Mouse (Mus musculus): ENCODE results near the gene C2cd2l. TPM values are rescaled to one million over a fixed set of nuclear protein-coding genes. Genes with fewer than 3 reads are reported as not detected.

C2cd2l gene
- polyA plus RNA-seq, 1 experiment from 2014 or later = 11.4 TPM

DNA sequence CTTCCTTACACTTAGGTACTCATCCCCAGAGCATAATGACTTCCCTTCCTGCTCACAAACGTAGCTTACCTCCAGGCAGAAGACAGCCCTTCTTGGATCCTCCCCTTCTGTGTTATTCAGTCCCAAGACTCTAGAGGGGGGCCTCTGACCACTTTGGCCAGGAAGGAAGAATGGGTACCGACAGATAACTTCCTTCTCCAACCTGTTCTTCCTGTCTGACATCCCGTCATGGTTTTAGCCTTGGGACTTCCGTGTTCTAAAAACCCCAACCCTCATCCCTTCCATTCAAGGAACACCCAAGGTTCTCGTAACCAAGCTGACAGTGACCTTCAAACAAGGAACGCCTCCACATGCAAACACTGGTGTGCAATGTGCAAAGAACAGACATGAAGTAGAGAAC, 51.7 kb downstream of the C2cd2l start, which contains the start of gene Nlrx1:
Gene Nlrx1, minus strand, starts transcription at position 168 of the 400 bp plus-strand sequence.
- peak; percentile 59 for ATAC-seq
- no peaks in the 10 kb centered on the region for H3K9me3 ChIP-seq (ENCODE audit: low read length)
- peak within 1 kb of the TSS; percentile 94 for H3K4me2 ChIP-seq (ENCODE audit: low read depth, low read length)
- no peaks in the 10 kb centered on the region for H3K27me3 ChIP-seq (ENCODE audit: insufficient read depth, low read length)
- WGBS (ENCODE audit: insufficient replicate concordance) = 27% methylated on average over 6 of the region's 6 CpGs
- H3K4me1 ChIP-seq (ENCODE audit: insufficient read depth) = peaks cover 14% of the 10 kb centered on the region
- no peak for DNase-seq
- 0 out of 2 replicates have a peak, but pooled peaks cover 6% of the 10 kb centered on the region for H3K36me3 ChIP-seq (replicated peaks; ENCODE audit: insufficient read depth, low read length)
- H3K27ac ChIP-seq (ENCODE audit: low read depth) = peak within 1 kb of the TSS; percentile 93
- no peak for TF ChIP-seq CTCF (IDR thresholded peaks at IDR 0.05; ENCODE audit: low read depth)
- TF ChIP-seq EP300 (IDR thresholded peaks at IDR 0.05; ENCODE audit: low read depth) = peak; percentile 28; the same call in 1 of the 2 replicates
- H3K9ac ChIP-seq (replicated peaks) = peak within 1 kb of the TSS; percentile 86
- H3K4me3 ChIP-seq (ENCODE audit: low read depth, low read length) = peak within 1 kb of the TSS; percentile 63

GRCm38 (mm10) chr9:44268027-44268360, 52.1 kb downstream of the C2cd2l start:
- no peaks in the 10 kb centered on the region for H3K9me3 ChIP-seq (ENCODE audit: low read length)
- ATAC-seq (peak; percentile 90), DNase-seq (peak; percentile 91)
- H3K9ac ChIP-seq (replicated peaks) = peak overlapping the region; percentile 86
- TF ChIP-seq CTCF (IDR thresholded peaks at IDR 0.05; ENCODE audit: low read depth) = peak; percentile 78
- TF ChIP-seq EP300 (IDR thresholded peaks at IDR 0.05; ENCODE audit: low read depth) = no peak
- WGBS (ENCODE audit: insufficient replicate concordance) = 3% methylated on average over 23 of the region's 28 CpGs
- H3K27ac ChIP-seq (ENCODE audit: low read depth) = peak overlapping the region; percentile 93
- peaks cover 6% of the 10 kb centered on the region; the same call in 1 of the 2 replicates for H3K36me3 ChIP-seq (replicated peaks; ENCODE audit: insufficient read depth, low read length)
- peaks cover 14% of the 10 kb centered on the region for H3K4me1 ChIP-seq (ENCODE audit: insufficient read depth)
- H3K4me3 ChIP-seq (ENCODE audit: low read depth, low read length) = peak overlapping the region; percentile 63
- H3K27me3 ChIP-seq (ENCODE audit: insufficient read depth, low read length) = no peaks in the 10 kb centered on the region
- peak overlapping the region; percentile 94 for H3K4me2 ChIP-seq (ENCODE audit: low read depth, low read length)

DNA sequence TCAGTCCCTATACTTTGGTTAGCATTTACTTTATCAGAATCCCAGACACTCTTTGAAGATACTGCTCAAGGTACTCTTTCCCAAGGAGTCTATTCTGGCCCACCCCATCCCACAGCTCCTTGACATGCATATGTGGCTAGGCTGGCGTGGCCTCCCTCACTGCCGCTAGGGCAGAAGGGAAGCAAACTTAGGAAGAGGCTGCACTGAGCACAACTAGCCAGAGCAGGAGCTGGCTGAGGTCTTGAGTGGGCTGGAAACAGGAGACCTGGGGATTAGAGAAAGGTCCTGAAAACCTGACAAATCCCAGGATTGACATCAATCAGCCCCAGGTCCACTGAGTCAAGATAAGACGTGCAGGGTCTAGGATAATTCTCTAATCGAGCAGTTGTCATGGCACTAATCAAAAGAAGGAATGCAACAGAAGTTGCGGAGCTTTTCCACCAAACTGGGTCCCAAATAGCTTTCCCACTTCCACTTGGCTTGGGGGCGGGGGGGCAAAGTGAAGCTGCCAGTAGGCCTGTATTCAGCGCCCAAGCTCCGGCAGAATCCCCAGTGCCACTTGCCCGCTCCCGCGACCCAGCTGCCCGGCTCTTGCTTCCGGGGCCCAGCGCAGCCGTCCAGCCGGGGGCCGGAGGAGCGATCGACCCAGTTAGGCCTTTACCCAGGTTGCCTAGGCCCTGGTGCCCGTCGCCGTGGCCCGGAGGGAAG, 52.6 kb downstream of the C2cd2l start:
- DNase-seq = no peak
- Histone ChIP-seq H3K4me3 (ENCODE audit: low read depth, low read length) (peak overlapping the region; percentile 63), H3K9ac (replicated peaks) (peak overlapping the region; percentile 86), H3K4me2 (ENCODE audit: low read depth, low read length) (peak overlapping the region; percentile 94), H3K4me1 (ENCODE audit: insufficient read depth) (peaks cover 14% of the 10 kb centered on the region), H3K36me3 (replicated peaks; ENCODE audit: insufficient read depth, low read length) (peaks cover 11% of the 10 kb centered on the region), H3K27me3 (ENCODE audit: insufficient read depth, low read length) (no peaks in the 10 kb centered on the region), H3K9me3 (ENCODE audit: low read length) (no peaks in the 10 kb centered on the region), H3K27ac (ENCODE audit: low read depth) (peak overlapping the region; percentile 93)
- no peak for ATAC-seq
- WGBS (ENCODE audit: insufficient replicate concordance) = 14% methylated on average over 23 of the region's 23 CpGs
- TF ChIP-seq CTCF (IDR thresholded peaks at IDR 0.05; ENCODE audit: low read depth) (peak; percentile 30; the same call in 1 of the 2 replicates), EP300 (IDR thresholded peaks at IDR 0.05; ENCODE audit: low read depth) (no peak)

GRCm38 (mm10) chr9:44266478-44267226, 53.4 kb downstream of the C2cd2l start:
- Histone ChIP-seq H3K9ac (replicated peaks) (peak overlapping the region; percentile 86), H3K4me3 (ENCODE audit: low read depth, low read length) (peak overlapping the region; percentile 63), H3K4me2 (ENCODE audit: low read depth, low read length) (peak overlapping the region; percentile 94), H3K27me3 (ENCODE audit: insufficient read depth, low read length) (no peaks in the 10 kb centered on the region), H3K36me3 (replicated peaks; ENCODE audit: insufficient read depth, low read length) (peaks cover 17% of the 10 kb centered on the region), H3K4me1 (ENCODE audit: insufficient read depth) (peaks cover 14% of the 10 kb centered on the region), H3K9me3 (ENCODE audit: low read length) (no peaks in the 10 kb centered on the region), H3K27ac (ENCODE audit: low read depth) (peak overlapping the region; percentile 93)
- ATAC-seq (no peak), DNase-seq (no peak)
- no peak for TF ChIP-seq EP300 (IDR thresholded peaks at IDR 0.05; ENCODE audit: low read depth)
- no peak for TF ChIP-seq CTCF (IDR thresholded peaks at IDR 0.05; ENCODE audit: low read depth)
- WGBS (ENCODE audit: insufficient replicate concordance) = 66% methylated on average over 8 of the region's 8 CpGs

- no peak overlapping the region for H3K4me2 ChIP-seq (ENCODE audit: low read depth, low read length)
- no peaks in the 10 kb centered on the region for H3K9me3 ChIP-seq (ENCODE audit: low read length)
- no peak overlapping the region for H3K9ac ChIP-seq (replicated peaks)
- TF ChIP-seq EP300 (IDR thresholded peaks at IDR 0.05; ENCODE audit: low read depth) = no peak
- TF ChIP-seq CTCF (IDR thresholded peaks at IDR 0.05; ENCODE audit: low read depth) = no peak
- no peak for DNase-seq
- peaks cover 17% of the 10 kb centered on the region for H3K36me3 ChIP-seq (replicated peaks; ENCODE audit: insufficient read depth, low read length)
- H3K4me1 ChIP-seq (ENCODE audit: insufficient read depth) = peaks cover 13% of the 10 kb centered on the region
- no peak overlapping the region for H3K4me3 ChIP-seq (ENCODE audit: low read depth, low read length)
- H3K27ac ChIP-seq (ENCODE audit: low read depth) = no peak overlapping the region
- H3K27me3 ChIP-seq (ENCODE audit: insufficient read depth, low read length) = no peaks in the 10 kb centered on the region
- ATAC-seq = no peak
- WGBS (ENCODE audit: insufficient replicate concordance) = 88% methylated on average over 14 of the region's 14 CpGs
Observed at GRCm38 (mm10) chr9:44261388-44261787, 58.7 kb downstream of the C2cd2l start.

Small RNA genes within 50 kb of the gene (microRNA-seq; reads per million reads assigned to microRNA genes)
- gene Gm44335 = not detected

Other genes with a start within 250 kb of the C2cd2l start
- not detected in 2 replicates for gene Mfrp, start 218.6 kb downstream of the C2cd2l start, polyA plus RNA-seq (2015; fragmentation: Nextera tagmentation; extraction: Ambion mirVana)
- 1.0 and 1.3 TPM in 2 replicates for gene C1qtnf5, start 213.0 kb downstream of the C2cd2l start, polyA plus RNA-seq (2015; fragmentation: Nextera tagmentation; extraction: Ambion mirVana)
- gene Gm49380, start 206.8 kb downstream of the C2cd2l start, polyA plus RNA-seq (2015; fragmentation: Nextera tagmentation; extraction: Ambion mirVana) = not detected in 2 replicates
- gene Rnf26, start 206.8 kb downstream of the C2cd2l start, polyA plus RNA-seq (2015; fragmentation: Nextera tagmentation; extraction: Ambion mirVana) = 17.9 and 18.8 TPM in 2 replicates
- gene Mcam, start 185.8 kb downstream of the C2cd2l start, polyA plus RNA-seq (2015; fragmentation: Nextera tagmentation; extraction: Ambion mirVana) = 4.2 and 4.5 TPM in 2 replicates
- gene Cbl, start 86.2 kb downstream of the C2cd2l start, polyA plus RNA-seq (2015; fragmentation: Nextera tagmentation; extraction: Ambion mirVana) = 3.1 and 4.0 TPM in 2 replicates
- not detected in 2 replicates for gene Ccdc153, start 79.6 kb downstream of the C2cd2l start, polyA plus RNA-seq (2015; fragmentation: Nextera tagmentation; extraction: Ambion mirVana)
- gene Pdzd3, start 68.8 kb downstream of the C2cd2l start, polyA plus RNA-seq (2015; fragmentation: Nextera tagmentation; extraction: Ambion mirVana) = 0.08 TPM in 1 of 2 replicates, not detected in the other
- 4.6 and 5.6 TPM in 2 replicates for gene Nlrx1, start 51.7 kb downstream of the C2cd2l start, polyA plus RNA-seq (2015; fragmentation: Nextera tagmentation; extraction: Ambion mirVana)
- gene Abcg4, start 31.7 kb downstream of the C2cd2l start, polyA plus RNA-seq (2015; fragmentation: Nextera tagmentation; extraction: Ambion mirVana) = 4.2 TPM in 2 replicates
- 4.5 and 6.3 TPM in 2 replicates for gene Hinfp, start 14.6 kb downstream of the C2cd2l start, polyA plus RNA-seq (2015; fragmentation: Nextera tagmentation; extraction: Ambion mirVana)
- 19.0 and 19.4 TPM in 2 replicates for gene Dpagt1, start 5.7 kb upstream of the C2cd2l start, polyA plus RNA-seq (2015; fragmentation: Nextera tagmentation; extraction: Ambion mirVana)
- gene H2afx, start 14.4 kb upstream of the C2cd2l start, polyA plus RNA-seq (2015; fragmentation: Nextera tagmentation; extraction: Ambion mirVana) = 152 and 164 TPM in 2 replicates
- 517 and 539 TPM in 2 replicates for gene Hmbs, start 23.9 kb upstream of the C2cd2l start, polyA plus RNA-seq (2015; fragmentation: Nextera tagmentation; extraction: Ambion mirVana)
- gene Vps11, start 41.4 kb upstream of the C2cd2l start, polyA plus RNA-seq (2015; fragmentation: Nextera tagmentation; extraction: Ambion mirVana) = 12.1 and 13.3 TPM in 2 replicates
- gene Hyou1, start 59.2 kb upstream of the C2cd2l start, polyA plus RNA-seq (2015; fragmentation: Nextera tagmentation; extraction: Ambion mirVana) = 5.2 and 6.6 TPM in 2 replicates
- 178 and 188 TPM in 2 replicates for gene Slc37a4, start 76.6 kb upstream of the C2cd2l start, polyA plus RNA-seq (2015; fragmentation: Nextera tagmentation; extraction: Ambion mirVana)
- 1,409 and 1,489 TPM in 2 replicates for gene Rps25, start 86.9 kb upstream of the C2cd2l start, polyA plus RNA-seq (2015; fragmentation: Nextera tagmentation; extraction: Ambion mirVana)
- 48.0 and 50.4 TPM in 2 replicates for gene Trappc4, start 87.3 kb upstream of the C2cd2l start, polyA plus RNA-seq (2015; fragmentation: Nextera tagmentation; extraction: Ambion mirVana)
- 11.8 and 12.5 TPM in 2 replicates for gene Ccdc84, start 98.3 kb upstream of the C2cd2l start, polyA plus RNA-seq (2015; fragmentation: Nextera tagmentation; extraction: Ambion mirVana)
- gene Foxr1, start 120.9 kb upstream of the C2cd2l start, polyA plus RNA-seq (2015; fragmentation: Nextera tagmentation; extraction: Ambion mirVana) = not detected in 2 replicates
- gene Upk2, start 134.7 kb upstream of the C2cd2l start, polyA plus RNA-seq (2015; fragmentation: Nextera tagmentation; extraction: Ambion mirVana) = not detected in 2 replicates
- 2.0 and 2.2 TPM in 2 replicates for gene Bcl9l, start 162.5 kb upstream of the C2cd2l start, polyA plus RNA-seq (2015; fragmentation: Nextera tagmentation; extraction: Ambion mirVana)
- 0.32 and 0.55 TPM in 2 replicates for gene Cxcr5, start 241.6 kb upstream of the C2cd2l start, polyA plus RNA-seq (2015; fragmentation: Nextera tagmentation; extraction: Ambion mirVana)